Mouse (Mus musculus): ENCODE data around the gene Lrrc8a.

Gene Lrrc8a

GRCm38 (mm10) chr2:30306087-30306486 lies 68.6 kb downstream of the Lrrc8a start:
- DNase-seq (ENCODE audit: low spot score in 2 of 2): no peak

- no peak for DNase-seq (ENCODE audit: low spot score in 2 of 2)
Measured at GRCm38 (mm10) chr2:30309351-30309750, 71.8 kb downstream of the Lrrc8a start.

GRCm38 (mm10) chr2:30311481-30311880 lies 74.0 kb downstream of the Lrrc8a start:
- no peak for DNase-seq (ENCODE audit: low spot score in 2 of 2)

All from urinary bladder, postnatal 4 days (tissue).